Mouse (Mus musculus): ENCODE measurements around the gene BC005537.

DNA sequence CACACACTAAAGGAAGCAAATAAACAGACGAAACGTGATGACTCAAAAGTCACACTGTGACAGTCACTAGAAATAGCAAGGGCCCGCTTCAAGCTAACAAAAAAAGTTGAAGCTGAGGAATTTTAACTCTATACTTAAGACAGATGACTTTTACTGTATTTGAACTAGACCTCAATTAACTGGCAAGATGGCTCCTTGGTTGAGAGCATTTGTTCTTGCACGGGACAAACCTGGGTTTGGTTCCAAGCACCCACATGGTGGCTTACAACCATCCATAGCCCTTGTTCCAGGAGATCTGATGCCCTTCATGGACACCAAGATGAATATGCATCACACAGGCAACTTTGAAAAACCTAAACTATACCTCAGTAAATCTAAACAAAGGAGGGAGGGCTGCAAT is 39.2 kb upstream of the BC005537 start:
- no peak for TF ChIP-seq POLR2A (IDR thresholded peaks at IDR 0.05; ENCODE audit: insufficient read depth, low read depth, low read length)
- TF ChIP-seq CTCF (IDR thresholded peaks at IDR 0.05; ENCODE audit: insufficient read depth, low read depth, low read length) = no peak
